Mouse (Mus musculus): ENCODE measurements around the gene Fam111a. TPM values are rescaled to one million over a fixed set of nuclear protein-coding genes. Genes with fewer than 3 reads are reported as not detected.

Gene Fam111a
- polyA plus RNA-seq, 1 experiment from 2014 or later: 22.0 TPM

DNA sequence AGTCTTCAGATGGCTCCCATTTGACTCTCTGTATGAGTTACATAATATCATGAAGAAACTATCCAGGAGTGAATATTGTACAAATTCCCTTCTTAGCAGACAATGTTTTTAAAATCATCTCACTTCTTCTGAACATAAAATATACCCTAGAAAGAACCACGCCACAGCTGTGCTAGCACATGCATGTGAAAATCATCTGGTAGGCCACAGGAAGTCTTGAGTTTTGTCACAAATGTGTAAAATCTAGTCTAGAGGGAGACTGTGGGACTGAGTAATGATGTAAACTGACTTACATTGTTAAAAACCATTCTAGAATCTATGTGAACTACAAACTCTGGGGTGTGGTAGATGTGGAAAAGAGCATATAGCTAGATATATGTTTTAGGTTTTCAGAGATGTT, 26.1 kb downstream of the Fam111a start:
- Histone ChIP-seq H3K27ac (no peak overlapping the region), H3K4me1 (peaks cover 19% of the 10 kb centered on the region), H3K27me3 (ENCODE audit: poor library complexity, severe bottlenecking) (no peaks in the 10 kb centered on the region), H3K9me3 (no peaks in the 10 kb centered on the region), H3K36me3 (replicated peaks) (no peaks in the 10 kb centered on the region; the same call in 1 of the 2 replicates), H3K4me3 (no peak overlapping the region)
- no peak for DNase-seq (ENCODE audit: extremely low spot score, low spot score)
- WGBS: 93% methylated on average over 1 of the region's 1 CpGs

DNA sequence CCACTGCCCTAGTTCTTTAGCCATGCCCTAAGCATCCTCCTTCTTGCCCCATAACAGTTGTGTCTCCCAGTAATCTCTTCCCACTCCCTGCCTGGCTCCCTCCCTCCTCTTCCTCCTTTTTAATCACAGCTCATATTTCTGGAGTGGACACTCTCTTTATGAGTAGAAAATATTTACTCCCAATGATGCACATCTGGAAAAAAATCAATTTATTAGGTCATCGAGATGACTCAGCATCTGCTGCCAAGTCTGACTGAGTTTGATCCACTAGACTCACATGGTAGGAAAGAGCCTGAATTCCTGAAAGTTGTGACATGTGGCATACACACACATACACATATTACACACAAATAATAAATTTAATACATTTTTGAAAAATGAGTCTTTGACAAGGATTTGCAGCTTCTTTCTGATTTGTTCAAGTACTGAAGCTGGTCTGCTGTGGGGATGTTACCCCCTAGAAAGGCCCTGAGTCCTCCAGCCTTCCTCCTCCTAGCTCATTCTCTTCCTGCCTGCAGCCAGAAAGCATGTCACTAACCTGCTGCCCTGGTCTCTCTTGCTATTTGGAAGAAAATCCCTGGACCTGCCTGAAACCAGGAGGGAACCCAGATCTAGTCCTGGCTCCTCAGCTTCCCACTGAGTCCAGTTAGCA, 27.2 kb downstream of the Fam111a start:
- Histone ChIP-seq H3K27me3 (ENCODE audit: poor library complexity, severe bottlenecking) (no peaks in the 10 kb centered on the region), H3K36me3 (replicated peaks) (peaks cover 8% of the 10 kb centered on the region), H3K4me1 (peaks cover 19% of the 10 kb centered on the region), H3K4me3 (peak overlapping the region; percentile 50), H3K27ac (peak overlapping the region; percentile 74), H3K9me3 (no peaks in the 10 kb centered on the region)
- no peak for DNase-seq (ENCODE audit: extremely low spot score, low spot score)
- WGBS: 95% methylated on average over 1 of the region's 1 CpGs

DNA sequence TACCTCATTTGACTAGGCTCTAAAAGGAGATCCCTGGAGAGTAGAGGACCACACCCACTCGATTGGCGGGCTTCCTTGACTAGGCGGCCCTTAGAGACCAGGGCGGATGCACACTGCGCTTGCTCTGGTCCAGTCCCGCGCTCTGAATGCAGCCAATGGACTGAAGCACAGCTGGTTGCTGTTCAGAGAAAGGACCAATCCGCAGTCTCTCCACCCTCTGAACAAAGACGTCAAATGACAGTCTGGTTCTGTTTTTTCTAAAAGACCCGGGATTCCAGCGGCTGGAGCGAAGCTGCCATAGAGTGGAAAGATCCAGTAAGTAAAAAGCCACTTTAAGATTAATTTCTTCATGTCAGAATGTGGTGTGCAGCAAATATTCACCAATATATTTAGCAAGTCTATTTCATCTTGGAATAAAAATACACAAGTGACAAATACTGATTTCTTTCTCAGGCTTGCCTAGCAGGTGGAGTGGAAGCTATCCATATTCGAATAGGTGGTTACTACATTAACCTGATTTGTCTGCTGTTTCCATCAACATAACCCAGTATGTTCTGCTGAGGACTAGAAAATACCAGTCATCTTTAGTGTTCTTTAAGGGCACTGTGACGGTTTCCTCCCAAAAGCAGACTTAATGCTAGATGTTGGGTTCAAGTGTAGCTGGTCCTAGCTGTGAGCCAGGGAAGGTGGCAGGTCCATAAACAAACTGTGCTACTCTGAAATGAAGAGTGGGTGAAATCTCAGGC, 27.9 kb downstream of the Fam111a start:
- H3K4me3 ChIP-seq: peak overlapping the region; percentile 50
- H3K27ac ChIP-seq: peak overlapping the region; percentile 74
- H3K36me3 ChIP-seq (replicated peaks): peaks cover 15% of the 10 kb centered on the region
- DNase-seq (ENCODE audit: extremely low spot score, low spot score): peak; percentile 82
- no peaks in the 10 kb centered on the region for H3K9me3 ChIP-seq
- H3K27me3 ChIP-seq (ENCODE audit: poor library complexity, severe bottlenecking): no peaks in the 10 kb centered on the region
- 10% methylated on average over 14 of the region's 14 CpGs for WGBS
- H3K4me1 ChIP-seq: peaks cover 19% of the 10 kb centered on the region

DNA sequence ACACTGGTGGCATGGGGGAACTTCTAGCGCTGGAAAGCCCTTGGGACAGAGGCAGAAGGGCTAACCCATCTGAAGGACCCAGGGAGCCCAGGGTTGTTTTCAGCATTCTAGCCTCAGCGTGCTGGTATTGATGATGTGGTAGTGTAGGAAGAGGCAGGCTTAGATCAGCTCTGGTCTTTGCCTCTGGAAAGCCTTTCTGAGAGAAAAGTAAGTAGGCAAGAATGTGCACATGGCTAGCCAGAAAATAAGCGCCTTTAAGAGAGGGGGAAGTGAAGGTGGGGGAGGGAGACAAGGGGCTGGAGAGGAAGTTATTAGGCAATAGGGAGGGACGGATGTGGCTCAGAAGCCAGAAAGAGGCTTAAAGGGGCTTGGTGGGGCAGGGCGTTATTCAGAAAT, 28.5 kb downstream of the Fam111a start:
- peak overlapping the region; percentile 74 for H3K27ac ChIP-seq
- H3K36me3 ChIP-seq (replicated peaks): peaks cover 21% of the 10 kb centered on the region
- 26% methylated on average over 5 of the region's 5 CpGs for WGBS
- peak overlapping the region; percentile 50 for H3K4me3 ChIP-seq
- H3K4me1 ChIP-seq: peaks cover 19% of the 10 kb centered on the region
- no peaks in the 10 kb centered on the region for H3K27me3 ChIP-seq (ENCODE audit: poor library complexity, severe bottlenecking)
- no peaks in the 10 kb centered on the region for H3K9me3 ChIP-seq
- DNase-seq (ENCODE audit: extremely low spot score, low spot score): no peak

DNA sequence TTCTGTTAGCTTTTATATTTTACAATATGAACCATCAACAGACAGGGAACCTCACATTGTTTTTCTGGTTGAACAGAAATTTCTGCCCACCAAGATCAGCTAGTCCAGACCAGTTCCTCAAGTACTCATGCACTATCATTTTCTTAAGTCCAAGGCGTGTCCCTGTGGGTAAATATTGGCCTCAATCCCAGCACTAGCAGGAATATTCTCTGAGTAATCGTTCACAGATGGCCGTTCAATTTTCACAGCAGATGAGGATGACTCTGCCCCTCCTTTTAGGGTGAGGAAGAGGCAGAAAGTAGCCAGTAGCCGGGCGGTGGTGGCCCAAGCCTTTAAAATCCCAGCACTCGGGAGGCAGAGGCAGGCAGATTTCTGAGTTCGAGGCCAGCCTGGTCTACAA, 29.6 kb downstream of the Fam111a start:
- H3K9me3 ChIP-seq: no peaks in the 10 kb centered on the region
- H3K27ac ChIP-seq: no peak overlapping the region
- H3K4me1 ChIP-seq: peaks cover 19% of the 10 kb centered on the region
- 93% methylated on average over 7 of the region's 7 CpGs for WGBS
- H3K4me3 ChIP-seq: no peak overlapping the region
- H3K36me3 ChIP-seq (replicated peaks): peaks cover 23% of the 10 kb centered on the region
- no peak for DNase-seq (ENCODE audit: extremely low spot score, low spot score)
- H3K27me3 ChIP-seq (ENCODE audit: poor library complexity, severe bottlenecking): no peaks in the 10 kb centered on the region

DNA sequence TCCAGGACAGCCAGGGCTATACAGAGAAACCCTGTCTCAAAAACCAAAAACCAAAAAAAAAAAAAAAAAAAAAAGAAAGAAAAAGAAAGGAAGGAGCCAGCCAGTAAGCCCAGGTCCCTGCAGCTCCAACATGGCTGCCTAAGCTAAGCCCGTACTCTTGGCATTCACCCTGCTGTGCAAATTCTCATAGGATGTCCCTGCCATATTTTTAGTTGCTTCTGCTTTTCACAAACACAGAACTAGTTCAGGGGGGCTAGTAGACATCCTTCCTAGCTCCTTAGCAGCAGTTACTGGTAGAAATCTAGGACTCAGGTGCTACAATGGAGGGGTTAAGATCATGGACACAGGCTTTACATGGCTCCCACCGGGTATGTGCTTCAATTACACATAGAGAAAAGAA, 30.0 kb downstream of the Fam111a start:
- H3K27ac ChIP-seq: no peak overlapping the region
- WGBS: 90% methylated on average over 2 of the region's 2 CpGs

DNA sequence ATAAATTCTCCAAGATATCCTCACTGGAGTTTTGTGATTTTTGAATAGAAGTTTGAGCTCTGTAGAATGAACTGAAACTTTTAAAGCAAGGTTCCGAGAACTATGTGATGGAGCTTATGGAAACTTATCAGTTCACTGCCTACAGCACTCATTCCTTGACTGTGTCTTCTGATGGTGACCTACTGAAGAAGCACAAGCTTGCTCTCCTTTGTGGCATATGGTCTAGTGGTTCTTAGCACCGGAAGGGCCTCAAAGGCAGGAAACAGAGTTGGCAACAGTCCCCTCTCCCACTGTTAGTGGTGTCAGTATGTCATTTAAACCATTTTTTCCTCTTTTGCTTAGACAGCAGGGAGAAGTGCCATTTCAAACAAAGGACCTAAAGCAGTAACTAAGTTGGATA, 31.1 kb downstream of the Fam111a start:
- no peak for DNase-seq (ENCODE audit: extremely low spot score, low spot score)
- Histone ChIP-seq H3K27me3 (ENCODE audit: poor library complexity, severe bottlenecking) (no peaks in the 10 kb centered on the region), H3K4me3 (no peak overlapping the region), H3K27ac (no peak overlapping the region), H3K9me3 (no peaks in the 10 kb centered on the region), H3K4me1 (peaks cover 19% of the 10 kb centered on the region), H3K36me3 (replicated peaks) (peaks cover 23% of the 10 kb centered on the region)
- 83% methylated on average over 2 of the region's 2 CpGs for WGBS

More for the DNA sequence above, 30.0 kb downstream of the Fam111a start:
- H3K27me3 ChIP-seq (ENCODE audit: poor library complexity, severe bottlenecking): no peaks in the 10 kb centered on the region
- no peaks in the 10 kb centered on the region for H3K9me3 ChIP-seq
- no peak for DNase-seq (ENCODE audit: extremely low spot score, low spot score)
- H3K4me1 ChIP-seq: peaks cover 19% of the 10 kb centered on the region
- no peak overlapping the region for H3K4me3 ChIP-seq
- H3K36me3 ChIP-seq (replicated peaks): peaks cover 23% of the 10 kb centered on the region

DNA sequence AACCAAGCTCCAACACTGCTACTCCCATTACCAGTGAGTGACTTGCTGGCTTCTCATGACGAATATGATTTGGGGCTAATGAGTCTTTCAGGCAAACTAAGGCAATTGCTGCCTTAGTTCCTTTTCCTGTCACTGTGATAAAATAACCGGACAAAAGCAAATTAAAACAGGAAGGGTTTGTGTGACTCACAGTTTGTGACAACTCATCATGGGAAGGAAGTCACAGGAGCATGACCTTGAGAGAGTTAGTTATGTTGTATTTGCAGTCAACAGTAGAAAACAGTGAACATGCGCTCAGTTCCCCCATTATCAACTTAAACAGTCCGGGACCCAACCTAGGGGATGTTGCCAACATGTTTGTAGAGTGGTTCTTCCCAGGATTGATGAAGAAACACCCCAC, 39.8 kb downstream of the Fam111a start:
- 90% methylated on average over 4 of the region's 4 CpGs for WGBS
- H3K4me1 ChIP-seq: no peaks in the 10 kb centered on the region
- peaks cover 16% of the 10 kb centered on the region for H3K36me3 ChIP-seq (replicated peaks)
- H3K4me3 ChIP-seq: no peak overlapping the region
- no peak for DNase-seq (ENCODE audit: extremely low spot score, low spot score)
- H3K27ac ChIP-seq: no peak overlapping the region
- H3K9me3 ChIP-seq: no peaks in the 10 kb centered on the region
- no peaks in the 10 kb centered on the region for H3K27me3 ChIP-seq (ENCODE audit: poor library complexity, severe bottlenecking)

DNA sequence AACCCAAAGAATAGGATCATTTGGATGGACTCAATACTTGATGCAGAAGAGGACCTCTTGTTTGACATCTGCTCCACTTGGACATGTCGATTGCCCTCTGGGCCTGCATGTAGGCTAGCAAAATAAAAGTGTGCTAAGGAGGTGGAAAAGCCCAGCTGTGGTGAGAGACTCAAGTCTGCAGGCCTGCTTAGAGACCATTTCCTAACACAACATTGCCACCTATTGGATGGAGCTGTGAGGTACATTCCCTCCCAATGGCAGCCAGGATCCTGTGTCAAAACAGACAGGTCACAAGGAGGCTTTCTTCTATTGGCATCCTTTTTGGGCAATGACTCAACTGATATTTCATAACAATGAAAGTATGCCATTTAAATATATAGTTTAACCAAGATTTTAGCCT, 46.4 kb downstream of the Fam111a start:
- H3K27ac ChIP-seq: no peak overlapping the region
- no peak overlapping the region for H3K4me3 ChIP-seq
- H3K27me3 ChIP-seq (ENCODE audit: poor library complexity, severe bottlenecking): peaks cover 7% of the 10 kb centered on the region
- no peaks in the 10 kb centered on the region for H3K9me3 ChIP-seq
- H3K4me1 ChIP-seq: peaks cover 7% of the 10 kb centered on the region; the same call in 1 of the 2 replicates
- H3K36me3 ChIP-seq (replicated peaks): peaks cover 8% of the 10 kb centered on the region
- WGBS: 27% methylated on average over 1 of the region's 1 CpGs
- peak; percentile 49 for DNase-seq (ENCODE audit: extremely low spot score, low spot score)

DNA sequence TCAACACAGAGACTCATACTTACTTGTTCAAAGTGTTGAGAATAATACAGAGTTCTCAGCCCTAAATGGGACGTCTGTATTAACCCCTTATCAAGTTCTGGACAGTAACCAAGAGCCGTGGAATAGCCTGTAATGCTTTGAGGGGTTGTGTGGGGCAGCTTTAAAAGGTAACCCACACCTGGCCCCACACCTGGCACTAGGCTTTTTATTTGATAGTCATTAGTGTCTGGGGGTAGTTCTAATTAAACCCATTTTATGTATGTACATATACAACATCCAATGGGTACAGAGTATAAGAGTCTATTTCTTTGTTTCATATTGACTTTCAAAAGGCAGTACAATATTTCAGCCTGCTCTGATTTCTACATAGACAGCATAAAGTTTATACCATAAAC, 49.6 kb downstream of the Fam111a start:
- peaks cover 7% of the 10 kb centered on the region; the same call in 1 of the 2 replicates for H3K4me1 ChIP-seq
- peak overlapping the region; percentile 63; the same call in 1 of the 2 replicates for H3K4me3 ChIP-seq
- H3K27me3 ChIP-seq (ENCODE audit: poor library complexity, severe bottlenecking): peaks cover 18% of the 10 kb centered on the region
- no peak for DNase-seq (ENCODE audit: extremely low spot score, low spot score)
- H3K9me3 ChIP-seq: no peaks in the 10 kb centered on the region
- no peaks in the 10 kb centered on the region for H3K36me3 ChIP-seq (replicated peaks)
- WGBS: 67% methylated on average over 2 of the region's 2 CpGs
- no peak overlapping the region for H3K27ac ChIP-seq

DNA sequence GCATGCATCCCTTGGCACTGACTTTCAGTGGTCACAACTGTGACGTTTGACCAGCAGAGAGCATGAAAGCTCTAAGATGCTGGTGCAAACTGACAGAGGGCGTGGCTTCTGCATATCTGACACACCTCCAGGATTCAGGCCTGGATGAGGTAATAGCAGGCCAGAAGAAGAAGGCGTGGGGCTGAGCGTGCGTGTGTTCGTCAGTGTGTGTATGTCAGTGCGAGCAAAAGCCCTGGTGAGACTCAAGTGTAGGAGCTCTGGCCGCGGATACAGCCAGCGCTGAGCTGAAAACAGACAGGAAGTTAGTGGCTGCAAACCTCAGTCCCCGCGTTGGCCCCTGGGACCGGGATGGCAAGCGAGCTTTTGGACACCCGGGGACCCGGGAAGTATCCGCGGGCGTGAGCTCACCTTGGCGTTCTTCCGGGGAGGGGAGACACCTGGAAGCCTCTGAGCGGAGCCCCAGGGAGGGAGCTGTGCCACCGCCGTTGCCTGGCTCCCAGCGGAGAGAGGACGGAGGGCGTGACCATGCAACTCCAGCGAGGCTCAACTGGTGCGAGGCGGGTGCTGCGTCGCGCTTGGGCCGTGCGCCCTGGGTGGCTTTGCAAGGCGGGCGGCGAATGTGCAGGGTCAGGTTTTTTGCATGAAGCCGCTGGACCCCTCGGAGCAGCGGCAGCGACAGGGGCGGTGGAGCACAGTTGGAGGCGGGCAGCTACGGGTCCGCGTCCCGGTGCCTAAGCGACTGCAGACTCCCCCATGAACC, 50.2 kb downstream of the Fam111a start:
- no peaks in the 10 kb centered on the region for H3K36me3 ChIP-seq (replicated peaks)
- WGBS: under 1% methylated on average over 49 of the region's 49 CpGs
- peaks cover 7% of the 10 kb centered on the region; the same call in 1 of the 2 replicates for H3K4me1 ChIP-seq
- peak overlapping the region; percentile 63 for H3K4me3 ChIP-seq
- H3K27me3 ChIP-seq (ENCODE audit: poor library complexity, severe bottlenecking): peaks cover 18% of the 10 kb centered on the region
- peak; percentile 59 for DNase-seq (ENCODE audit: extremely low spot score, low spot score)
- peak overlapping the region; percentile 69 for H3K27ac ChIP-seq
- H3K9me3 ChIP-seq: no peaks in the 10 kb centered on the region

DNA sequence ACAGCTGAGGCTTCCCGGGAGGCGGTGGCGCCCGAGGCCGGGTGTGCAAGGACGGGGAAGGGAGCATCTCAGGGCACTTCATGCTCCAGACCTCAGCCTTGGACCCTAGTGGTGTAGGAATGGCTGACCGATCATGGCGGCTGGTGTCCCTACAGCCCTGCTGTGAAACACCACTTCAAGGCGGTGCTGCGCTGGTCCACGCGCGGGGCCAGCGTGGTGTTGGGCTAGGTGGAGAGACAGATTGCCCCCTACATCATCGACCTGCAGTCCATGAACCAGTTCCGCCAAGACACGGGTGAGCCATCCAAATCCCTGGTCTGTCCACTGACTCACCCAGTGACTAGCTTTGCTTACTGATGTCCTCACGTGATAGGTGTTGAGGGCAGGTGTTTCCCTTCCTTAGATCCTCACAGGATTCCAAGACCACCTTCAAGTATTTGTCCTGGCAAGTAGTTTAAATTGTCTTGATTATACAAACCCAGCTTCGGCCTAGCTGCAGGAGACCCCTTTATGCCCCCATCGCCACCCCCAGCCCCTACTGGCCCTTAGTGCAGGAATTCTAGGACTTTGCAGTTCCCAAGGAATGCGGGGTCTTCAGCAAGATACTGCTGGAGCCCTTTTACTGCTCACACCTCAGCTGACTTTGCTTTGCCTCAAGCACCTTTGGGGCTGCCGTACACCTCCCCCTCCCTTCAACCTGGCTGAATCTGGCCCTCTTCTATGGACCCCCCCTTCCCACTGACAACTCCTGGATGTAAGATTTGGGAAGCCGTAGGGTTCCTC, 50.9 kb downstream of the Fam111a start:
- peak overlapping the region; percentile 63 for H3K4me3 ChIP-seq
- WGBS: 17% methylated on average over 23 of the region's 23 CpGs
- no peaks in the 10 kb centered on the region for H3K36me3 ChIP-seq (replicated peaks)
- DNase-seq (ENCODE audit: extremely low spot score, low spot score): peak; percentile 26
- H3K9me3 ChIP-seq: no peaks in the 10 kb centered on the region
- H3K27me3 ChIP-seq (ENCODE audit: poor library complexity, severe bottlenecking): peaks cover 18% of the 10 kb centered on the region
- H3K27ac ChIP-seq: peak overlapping the region; percentile 69
- peaks cover 7% of the 10 kb centered on the region; the same call in 1 of the 2 replicates for H3K4me1 ChIP-seq

Measured in forebrain, embryonic 10.5 days (tissue).